Mouse (Mus musculus) cerebellum, adult (tissue): ENCODE measurements around the gene Fgfr2.

Experiments used
- ATAC-seq: cut with Nextera tagmentation; 2 replicates; pipeline ENCODE4 v1.9.2; 2017; ENCODE audit warnings: mild to moderate bottlenecking, moderate library complexity, mixed read lengths; ENCODE audit not compliant: insufficient number of reproducible peaks, low FRiP score, low TSS enrichment

Gene Fgfr2

GRCm38 (mm10) chr7:131809584-131810181 lies 1313.5 kb downstream of the Fgfr2 start:
- no peak for ATAC-seq

GRCm38 (mm10) chr7:131807257-131807656 lies 1315.9 kb downstream of the Fgfr2 start:
- no peak for ATAC-seq

- ATAC-seq: no peak
Measured at GRCm38 (mm10) chr7:131805525-131806202, 1317.5 kb downstream of the Fgfr2 start.

- ATAC-seq: no peak
Measured at GRCm38 (mm10) chr7:131800416-131801045, 1322.6 kb downstream of the Fgfr2 start.

- ATAC-seq: no peak
Measured at GRCm38 (mm10) chr7:131797161-131797560, 1326.0 kb downstream of the Fgfr2 start.

GRCm38 (mm10) chr7:131788595-131789206 lies 1334.4 kb downstream of the Fgfr2 start:
- no peak for ATAC-seq

GRCm38 (mm10) chr7:131785721-131786120 lies 1337.4 kb downstream of the Fgfr2 start:
- no peak for ATAC-seq

- no peak for ATAC-seq
Measured at GRCm38 (mm10) chr7:131778271-131778985, 1344.7 kb downstream of the Fgfr2 start.

GRCm38 (mm10) chr7:131777461-131778270 lies 1345.5 kb downstream of the Fgfr2 start:
- ATAC-seq: no peak

- no peak for ATAC-seq
Measured at GRCm38 (mm10) chr7:131776191-131776752, 1346.9 kb downstream of the Fgfr2 start.

- no peak for ATAC-seq
Measured at GRCm38 (mm10) chr7:131757922-131758321, 1365.2 kb downstream of the Fgfr2 start.

GRCm38 (mm10) chr7:131747152-131748010 lies 1375.8 kb downstream of the Fgfr2 start:
- no peak for ATAC-seq

GRCm38 (mm10) chr7:131746752-131747151 lies 1376.4 kb downstream of the Fgfr2 start:
- no peak for ATAC-seq

GRCm38 (mm10) chr7:131743193-131743592 lies 1380.0 kb downstream of the Fgfr2 start:
- no peak for ATAC-seq

GRCm38 (mm10) chr7:131722783-131723575 lies 1400.2 kb downstream of the Fgfr2 start:
- ATAC-seq: no peak

- ATAC-seq: no peak
Measured at GRCm38 (mm10) chr7:131722316-131722715, 1400.8 kb downstream of the Fgfr2 start.

GRCm38 (mm10) chr7:131718280-131718679 lies 1404.9 kb downstream of the Fgfr2 start:
- no peak for ATAC-seq

- ATAC-seq: no peak
Measured at GRCm38 (mm10) chr7:131713076-131713475, 1410.1 kb downstream of the Fgfr2 start.
